Mouse (Mus musculus): ENCODE data around the gene Mat2a. TPM values are rescaled to one million over a fixed set of nuclear protein-coding genes. Genes with fewer than 3 reads are reported as not detected.
A peak's percentile ranks its signal among the peaks of the same experiment; 100 is the strongest.

Mat2a gene
- polyA plus RNA-seq, 1 experiment from 2014 or later, result 463 TPM

DNA sequence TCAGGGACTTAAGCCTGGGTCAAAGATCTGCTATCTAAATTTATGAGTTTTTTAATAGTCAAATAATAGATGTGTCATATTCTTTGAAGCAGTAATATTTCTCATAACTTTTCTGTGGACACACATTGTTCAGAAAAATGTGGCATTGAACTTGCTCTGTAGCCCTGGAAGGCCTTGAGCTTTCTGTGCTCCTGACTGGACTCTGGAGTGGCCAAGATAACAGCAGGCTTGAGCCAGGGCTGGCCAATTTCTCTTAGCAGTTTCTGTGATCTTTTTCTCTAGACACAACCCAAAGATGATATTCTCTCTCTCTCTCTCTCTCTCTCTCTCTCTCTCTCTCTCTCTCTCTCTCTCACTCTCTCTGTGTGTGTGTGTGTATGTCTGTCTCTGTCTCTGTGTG, 5.7 kb upstream of the Mat2a start:
- no peak for ATAC-seq (ENCODE audit: low FRiP score)
- H3K9me3 ChIP-seq (ENCODE audit: control insufficient read depth, low read length), result no peaks in the 10 kb centered on the region
- peak; percentile 37 for DNase-seq (ENCODE audit: low spot score, missing footprints)
- no peaks in the 10 kb centered on the region for H3K36me3 ChIP-seq (ENCODE audit: control insufficient read depth, insufficient read depth, low read length)
- no peak overlapping the region for H3K9ac ChIP-seq (ENCODE audit: low read length)
- H3K4me2 ChIP-seq, result no peak overlapping the region
- no peaks in the 10 kb centered on the region for H3K27me3 ChIP-seq (ENCODE audit: control insufficient read depth, insufficient read depth, low read length)
- H3K27ac ChIP-seq (ENCODE audit: low read depth, low read length), result no peak overlapping the region
- H3K4me1 ChIP-seq (ENCODE audit: control insufficient read depth, insufficient read depth, low read length), result peaks cover 9% of the 10 kb centered on the region; the same call in 1 of the 2 replicates
- no peak overlapping the region for H3K4me3 ChIP-seq (ENCODE audit: low read depth, low read length)

DNA sequence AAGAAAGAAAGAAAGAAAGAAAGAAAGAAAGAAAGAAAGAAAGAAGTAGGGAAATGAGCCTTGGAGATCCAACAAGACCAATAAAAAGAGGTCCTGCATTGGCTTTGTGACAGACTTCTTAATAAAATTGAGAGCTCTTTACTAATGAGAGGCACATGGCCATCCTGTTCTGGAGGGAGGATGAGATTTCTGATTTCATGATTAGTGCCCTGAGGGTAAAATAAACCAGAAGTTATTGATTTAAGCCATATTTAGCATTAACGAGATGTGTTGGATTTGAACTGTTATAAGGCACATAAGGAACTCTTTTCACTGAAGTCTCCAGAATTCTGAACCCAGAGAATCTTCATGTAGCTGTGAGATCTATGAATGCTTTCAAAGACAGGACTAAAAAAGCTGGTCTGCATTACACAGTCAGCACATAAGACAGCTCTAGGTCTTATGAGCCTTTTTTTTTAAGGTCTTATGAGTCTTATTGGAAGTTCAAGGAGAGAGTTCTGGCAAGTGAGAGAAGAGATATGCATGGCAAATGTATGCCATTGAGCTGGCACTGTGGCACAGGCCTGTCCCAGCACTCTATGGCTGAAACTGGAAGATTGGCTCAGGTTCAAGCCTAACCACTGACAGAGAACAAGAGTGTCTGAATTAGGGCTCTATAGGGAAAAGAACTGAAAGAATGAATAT, 3.7 kb upstream of the Mat2a start:
- no peak overlapping the region for H3K9ac ChIP-seq (ENCODE audit: low read length)
- H3K36me3 ChIP-seq (ENCODE audit: control insufficient read depth, insufficient read depth, low read length), result no peaks in the 10 kb centered on the region
- no peak overlapping the region for H3K27ac ChIP-seq (ENCODE audit: low read depth, low read length)
- peaks cover 11% of the 10 kb centered on the region; the same call in 1 of the 2 replicates for H3K4me1 ChIP-seq (ENCODE audit: control insufficient read depth, insufficient read depth, low read length)
- WGBS, result 80% methylated on average over 1 of the region's 1 CpGs
- no peak overlapping the region for H3K4me2 ChIP-seq
- no peaks in the 10 kb centered on the region for H3K27me3 ChIP-seq (ENCODE audit: control insufficient read depth, insufficient read depth, low read length)
- H3K4me3 ChIP-seq (ENCODE audit: low read depth, low read length), result no peak overlapping the region
- peak; percentile 53 for DNase-seq (ENCODE audit: low spot score, missing footprints)
- ATAC-seq (ENCODE audit: low FRiP score), result no peak
- H3K9me3 ChIP-seq (ENCODE audit: control insufficient read depth, low read length), result no peaks in the 10 kb centered on the region

- no peaks in the 10 kb centered on the region for H3K27me3 ChIP-seq (ENCODE audit: control insufficient read depth, insufficient read depth, low read length)
- DNase-seq (ENCODE audit: low spot score, missing footprints) (peak; percentile 95), ATAC-seq (ENCODE audit: low FRiP score) (no peak; the same call in 1 of the 2 replicates)
- peak overlapping the region; percentile 96 for H3K4me3 ChIP-seq (ENCODE audit: low read depth, low read length)
- peak overlapping the region; percentile 80 for H3K4me2 ChIP-seq
- peak overlapping the region; percentile 95 for H3K27ac ChIP-seq (ENCODE audit: low read depth, low read length)
- H3K9me3 ChIP-seq (ENCODE audit: control insufficient read depth, low read length), result no peaks in the 10 kb centered on the region
- 13% methylated on average over 17 of the region's 17 CpGs for WGBS
- peak overlapping the region; percentile 99 for H3K9ac ChIP-seq (ENCODE audit: low read length)
- H3K4me1 ChIP-seq (ENCODE audit: control insufficient read depth, insufficient read depth, low read length), result peaks cover 21% of the 10 kb centered on the region; the same call in 1 of the 2 replicates
- H3K36me3 ChIP-seq (ENCODE audit: control insufficient read depth, insufficient read depth, low read length), result peaks cover 14% of the 10 kb centered on the region
Observed at GRCm38 (mm10) chr6:72440186-72440990, 1.0 kb upstream of the Mat2a start.

DNA sequence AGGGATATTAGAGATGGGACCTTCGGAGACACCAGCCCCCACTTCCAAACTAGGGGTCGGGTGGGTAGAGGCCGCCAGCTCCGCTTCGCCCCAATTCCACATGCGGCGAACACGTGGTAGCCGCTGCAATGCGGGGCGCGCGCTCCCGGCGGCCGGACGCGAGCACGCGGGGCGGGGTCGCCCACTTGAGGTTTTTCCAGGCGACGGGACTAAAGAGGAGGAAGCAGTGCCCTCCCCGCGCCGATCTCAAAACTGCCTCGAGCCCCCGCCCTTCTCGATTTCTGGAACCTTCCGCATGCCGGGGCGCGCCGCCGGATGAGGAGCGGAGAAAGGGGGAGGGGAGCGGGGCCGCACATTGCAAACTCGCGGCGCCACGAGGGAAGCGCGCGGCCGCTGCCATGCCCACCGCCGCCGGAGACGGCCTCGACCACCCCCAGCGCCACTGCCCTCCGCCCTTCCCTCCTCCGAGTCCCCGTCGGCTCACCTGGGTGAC, 450 bp downstream of the Mat2a start:
- Histone ChIP-seq H3K9ac (ENCODE audit: low read length) (peak overlapping the region; percentile 99), H3K4me1 (ENCODE audit: control insufficient read depth, insufficient read depth, low read length) (peaks cover 21% of the 10 kb centered on the region; the same call in 1 of the 2 replicates), H3K27ac (ENCODE audit: low read depth, low read length) (peak overlapping the region; percentile 95), H3K27me3 (ENCODE audit: control insufficient read depth, insufficient read depth, low read length) (no peaks in the 10 kb centered on the region), H3K4me3 (ENCODE audit: low read depth, low read length) (peak overlapping the region; percentile 96), H3K4me2 (peak overlapping the region; percentile 80), H3K36me3 (ENCODE audit: control insufficient read depth, insufficient read depth, low read length) (peaks cover 18% of the 10 kb centered on the region), H3K9me3 (ENCODE audit: control insufficient read depth, low read length) (no peaks in the 10 kb centered on the region)
- DNase-seq (ENCODE audit: low spot score, missing footprints) (no peak), ATAC-seq (ENCODE audit: low FRiP score) (peak; percentile 60)
- under 1% methylated on average over 56 of the region's 57 CpGs for WGBS

- H3K4me2 ChIP-seq, result peak overlapping the region; percentile 80
- no peaks in the 10 kb centered on the region for H3K27me3 ChIP-seq (ENCODE audit: control insufficient read depth, insufficient read depth, low read length)
- H3K9me3 ChIP-seq (ENCODE audit: control insufficient read depth, low read length), result no peaks in the 10 kb centered on the region
- ATAC-seq (ENCODE audit: low FRiP score) (no peak), DNase-seq (ENCODE audit: low spot score, missing footprints) (peak; percentile 89)
- 4% methylated on average over 5 of the region's 5 CpGs for WGBS
- no peak overlapping the region for H3K27ac ChIP-seq (ENCODE audit: low read depth, low read length)
- peaks cover 18% of the 10 kb centered on the region for H3K36me3 ChIP-seq (ENCODE audit: control insufficient read depth, insufficient read depth, low read length)
- H3K9ac ChIP-seq (ENCODE audit: low read length), result peak overlapping the region; percentile 99
- peaks cover 21% of the 10 kb centered on the region; the same call in 1 of the 2 replicates for H3K4me1 ChIP-seq (ENCODE audit: control insufficient read depth, insufficient read depth, low read length)
- peak overlapping the region; percentile 96 for H3K4me3 ChIP-seq (ENCODE audit: low read depth, low read length)
Observed at GRCm38 (mm10) chr6:72438226-72438625, 1.1 kb downstream of the Mat2a start.

DNA sequence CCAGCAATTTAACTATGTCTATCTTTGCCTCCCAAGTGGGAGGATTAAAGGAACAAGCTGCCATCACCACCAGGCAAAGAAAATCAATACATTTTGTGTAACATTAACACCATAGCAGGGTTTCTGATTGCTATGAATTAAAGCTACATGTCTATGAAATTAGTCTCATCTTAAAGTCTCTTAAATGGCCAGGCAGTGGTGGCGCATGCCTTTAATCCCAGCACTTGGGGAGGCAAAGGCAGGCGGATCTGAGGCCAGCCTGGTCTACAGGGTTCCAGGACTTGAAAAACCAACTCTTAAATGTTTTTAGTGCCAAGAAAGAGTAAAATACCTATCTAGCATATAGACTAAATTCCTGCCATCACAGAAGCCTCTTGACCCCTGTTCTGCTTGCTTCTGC, 7.2 kb downstream of the Mat2a start:
- Histone ChIP-seq H3K4me1 (ENCODE audit: control insufficient read depth, insufficient read depth, low read length) (peaks cover 4% of the 10 kb centered on the region; the same call in 1 of the 2 replicates), H3K4me3 (ENCODE audit: low read depth, low read length) (no peak overlapping the region), H3K9ac (ENCODE audit: low read length) (no peak overlapping the region), H3K4me2 (no peak overlapping the region), H3K9me3 (ENCODE audit: control insufficient read depth, low read length) (no peaks in the 10 kb centered on the region), H3K27ac (ENCODE audit: low read depth, low read length) (no peak overlapping the region), H3K36me3 (ENCODE audit: control insufficient read depth, insufficient read depth, low read length) (peaks cover 24% of the 10 kb centered on the region), H3K27me3 (ENCODE audit: control insufficient read depth, insufficient read depth, low read length) (no peaks in the 10 kb centered on the region)
- 87% methylated on average over 2 of the region's 2 CpGs for WGBS
- ATAC-seq (ENCODE audit: low FRiP score) (no peak), DNase-seq (ENCODE audit: low spot score, missing footprints) (no peak)

- H3K27me3 ChIP-seq (ENCODE audit: control insufficient read depth, insufficient read depth, low read length), result no peaks in the 10 kb centered on the region
- no peak for DNase-seq (ENCODE audit: low spot score, missing footprints)
- WGBS, result 38% methylated on average over 5 of the region's 5 CpGs
- H3K27ac ChIP-seq (ENCODE audit: low read depth, low read length), result no peak overlapping the region
- peak; percentile 45; the same call in 1 of the 2 replicates for ATAC-seq (ENCODE audit: low FRiP score)
- peaks cover 16% of the 10 kb centered on the region for H3K36me3 ChIP-seq (ENCODE audit: control insufficient read depth, insufficient read depth, low read length)
- H3K4me2 ChIP-seq, result no peak overlapping the region
- no peaks in the 10 kb centered on the region for H3K9me3 ChIP-seq (ENCODE audit: control insufficient read depth, low read length)
- H3K4me1 ChIP-seq (ENCODE audit: control insufficient read depth, insufficient read depth, low read length), result no peaks in the 10 kb centered on the region
- no peak overlapping the region for H3K4me3 ChIP-seq (ENCODE audit: low read depth, low read length)
- no peak overlapping the region for H3K9ac ChIP-seq (ENCODE audit: low read length)
Observed at GRCm38 (mm10) chr6:72430989-72431921, 8.1 kb downstream of the Mat2a start.

DNA sequence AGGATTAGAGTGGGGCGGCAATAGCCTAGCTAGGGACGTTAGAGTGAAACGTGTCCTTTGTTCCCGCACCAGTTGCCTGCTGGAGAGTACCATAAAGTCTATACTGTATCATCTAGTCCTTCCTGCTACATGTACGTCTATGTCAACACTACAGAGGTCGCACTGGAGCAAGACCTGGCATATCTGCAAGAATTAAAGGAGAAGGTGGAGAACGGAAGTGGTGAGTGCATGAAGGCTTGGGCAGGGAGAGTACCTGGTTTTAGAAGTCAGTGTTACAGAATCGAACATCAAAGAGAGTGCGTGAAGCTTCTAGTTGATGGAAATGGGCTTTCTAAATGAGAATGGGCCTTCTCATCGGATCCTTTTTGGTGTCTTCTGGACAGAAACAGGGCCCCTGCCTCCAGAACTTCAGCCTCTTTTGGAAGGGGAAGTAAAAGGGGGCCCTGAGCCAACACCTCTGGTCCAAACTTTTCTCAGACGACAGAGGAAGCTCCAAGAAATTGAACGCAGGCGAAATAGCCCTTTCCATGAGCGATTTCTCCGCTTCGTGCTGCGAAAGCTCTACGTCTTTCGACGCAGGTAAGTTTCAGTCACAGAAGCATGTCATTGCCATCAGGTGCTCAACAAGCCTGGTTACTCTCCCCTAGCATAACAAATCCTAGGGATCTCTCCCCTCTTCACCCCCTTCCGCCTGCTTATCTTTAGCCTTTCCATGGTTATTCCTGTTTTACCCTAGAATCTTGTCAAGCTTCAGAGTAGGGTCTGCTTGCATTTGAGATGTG, 10.1 kb downstream of the Mat2a start:
- Histone ChIP-seq H3K27ac (ENCODE audit: low read depth, low read length) (no peak overlapping the region), H3K4me2 (no peak overlapping the region), H3K4me1 (ENCODE audit: control insufficient read depth, insufficient read depth, low read length) (no peaks in the 10 kb centered on the region), H3K4me3 (ENCODE audit: low read depth, low read length) (no peak overlapping the region), H3K9ac (ENCODE audit: low read length) (no peak overlapping the region), H3K27me3 (ENCODE audit: control insufficient read depth, insufficient read depth, low read length) (no peaks in the 10 kb centered on the region), H3K36me3 (ENCODE audit: control insufficient read depth, insufficient read depth, low read length) (peaks cover 19% of the 10 kb centered on the region), H3K9me3 (ENCODE audit: control insufficient read depth, low read length) (no peaks in the 10 kb centered on the region)
- ATAC-seq (ENCODE audit: low FRiP score) (no peak), DNase-seq (ENCODE audit: low spot score, missing footprints) (no peak)
- WGBS, result 91% methylated on average over 21 of the region's 21 CpGs

Measured in midbrain, embryonic 11.5 days (tissue).